Mouse (Mus musculus) G1E (cell line): ENCODE results near the gene Skp2.

Source experiments
- CTCF ChIP-seq: IDR thresholded peaks from 2 replicates; pipeline ENCODE4 v1.5.1; 2012; ENCODE audit warnings: low read depth, low read length, inconsistent platforms, mixed read lengths
- GATA1 ChIP-seq: IDR thresholded peaks from 2 replicates; pipeline ENCODE4 v1.6.1; 2012; ENCODE audit warnings: borderline replicate concordance, low read length, inconsistent platforms, mixed read lengths
- GATA2 ChIP-seq: IDR thresholded peaks from 2 replicates; pipeline ENCODE4 v1.6.1; 2012; ENCODE audit warnings: low read depth, low read length, inconsistent platforms, borderline replicate concordance

GRCm38 (mm10) chr15:9162557-9163070, 7.4 kb upstream of the Skp2 start:
- no peak for TF ChIP-seq CTCF
- TF ChIP-seq GATA1: no peak
- no peak for TF ChIP-seq GATA2
